Mouse (Mus musculus) G1E (cell line): ENCODE data around the gene Bcl6. TPM values are rescaled to one million over a fixed set of nuclear protein-coding genes. Genes with fewer than 3 reads are reported as not detected.

Experiments used
- ATAC-seq: 2 replicates; pipeline ENCODE4 v1.8.0; 2016; ENCODE audit warnings: mild to moderate bottlenecking; ENCODE audit not compliant: insufficient number of reproducible peaks, poor library complexity, low FRiP score, severe bottlenecking; ENCODE audit errors: extremely low read depth
- DNase-seq: peaks from one replicate; pipeline ENCODE4 v3.0.0; 2012; ENCODE audit warnings: low spot score
- H3K27me3 ChIP-seq: 2 replicates; pipeline ENCODE4 v1.6.1; 2012; ENCODE audit warnings: mild to moderate bottlenecking, low read length, inconsistent platforms; ENCODE audit not compliant: insufficient read depth
- H3K36me3 ChIP-seq: replicated peaks from 2 replicates; pipeline ENCODE3; 2012; ENCODE audit warnings: mild to moderate bottlenecking, inconsistent platforms
- H3K4me1 ChIP-seq: 2 replicates; pipeline ENCODE4 v1.6.1; 2012; ENCODE audit warnings: low read depth, low read length, inconsistent platforms, mixed read lengths; ENCODE audit not compliant: insufficient read depth
- H3K4me3 ChIP-seq: 2 replicates; pipeline ENCODE4 v1.5.1; 2012; ENCODE audit warnings: low read depth, mild to moderate bottlenecking, inconsistent platforms, low read length, moderate library complexity, mixed read lengths
- H3K9me3 ChIP-seq: replicated peaks from 2 replicates; pipeline ENCODE4 v1.6.1; 2012; ENCODE audit warnings: inconsistent platforms
- CTCF ChIP-seq: IDR thresholded peaks from 2 replicates; pipeline ENCODE4 v1.5.1; 2012; ENCODE audit warnings: low read depth, low read length, inconsistent platforms, mixed read lengths
- GATA1 ChIP-seq: IDR thresholded peaks from 2 replicates; pipeline ENCODE4 v1.6.1; 2012; ENCODE audit warnings: borderline replicate concordance, low read length, inconsistent platforms, mixed read lengths
- GATA2 ChIP-seq: IDR thresholded peaks from 2 replicates; pipeline ENCODE4 v1.6.1; 2012; ENCODE audit warnings: low read depth, low read length, inconsistent platforms, borderline replicate concordance
- POLR2AphosphoS5 ChIP-seq: IDR thresholded peaks from 2 replicates; pipeline ENCODE4 v1.6.1; 2012; ENCODE audit warnings: low read depth, low read length, inconsistent platforms; ENCODE audit not compliant: insufficient replicate concordance
- TAL1 ChIP-seq: conservative IDR thresholded peaks from 2 replicates; pipeline ENCODE4 v1.6.1; 2012; ENCODE audit warnings: low read depth, low read length, inconsistent platforms, mixed read lengths
- polyA plus RNA-seq: library from polyadenylated mRNA; stranded (reverse); fragments of >175 nt; gene quantifications from 2 replicates; pipeline ENCODE4 v1.2.3, GENCODE M21; 2012
- total RNA-seq, 2 experiments: library from RNA; stranded (forward) in 1 of 2; stranded (reverse) in 1 of 2; fragments of 200-1000 nt in 1 of 2; fragments of >200 nt in 1 of 2; fragmentation: Nextera tagmentation in 1 of 2; gene quantifications; 2 replicates each; pipeline ENCODE4 v1.2.3; 2014 to 2017

The Bcl6 gene
- total and polyA plus RNA-seq, 3 experiments, result 0.22 TPM; not detected in 2

DNA sequence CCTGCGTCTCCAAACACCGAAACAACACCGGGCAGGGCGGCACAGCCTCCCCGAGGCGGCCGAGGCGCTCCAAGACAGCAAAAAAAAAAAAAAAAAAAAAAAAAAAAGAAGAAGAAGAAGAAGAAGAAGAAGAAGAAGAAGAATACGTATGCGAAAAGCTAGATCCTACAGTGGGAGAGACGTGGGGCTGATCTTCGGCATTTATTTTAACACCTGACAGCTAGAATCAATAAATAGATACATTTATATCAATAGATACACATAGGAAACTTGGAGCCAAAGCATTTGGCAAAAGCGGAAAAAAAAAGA is 541 bp downstream of the Bcl6 start:
- Histone ChIP-seq H3K36me3 (no peaks in the 10 kb centered on the region), H3K9me3 (peaks cover 40% of the 10 kb centered on the region), H3K4me3 (no peak overlapping the region), H3K27me3 (no peaks in the 10 kb centered on the region), H3K4me1 (no peaks in the 10 kb centered on the region)
- TF ChIP-seq TAL1, result no peak
- TF ChIP-seq POLR2AphosphoS5, result no peak
- no peak for TF ChIP-seq CTCF
- TF ChIP-seq GATA1, result no peak
- TF ChIP-seq GATA2, result no peak
- ATAC-seq (no peak), DNase-seq (no peak)

DNA sequence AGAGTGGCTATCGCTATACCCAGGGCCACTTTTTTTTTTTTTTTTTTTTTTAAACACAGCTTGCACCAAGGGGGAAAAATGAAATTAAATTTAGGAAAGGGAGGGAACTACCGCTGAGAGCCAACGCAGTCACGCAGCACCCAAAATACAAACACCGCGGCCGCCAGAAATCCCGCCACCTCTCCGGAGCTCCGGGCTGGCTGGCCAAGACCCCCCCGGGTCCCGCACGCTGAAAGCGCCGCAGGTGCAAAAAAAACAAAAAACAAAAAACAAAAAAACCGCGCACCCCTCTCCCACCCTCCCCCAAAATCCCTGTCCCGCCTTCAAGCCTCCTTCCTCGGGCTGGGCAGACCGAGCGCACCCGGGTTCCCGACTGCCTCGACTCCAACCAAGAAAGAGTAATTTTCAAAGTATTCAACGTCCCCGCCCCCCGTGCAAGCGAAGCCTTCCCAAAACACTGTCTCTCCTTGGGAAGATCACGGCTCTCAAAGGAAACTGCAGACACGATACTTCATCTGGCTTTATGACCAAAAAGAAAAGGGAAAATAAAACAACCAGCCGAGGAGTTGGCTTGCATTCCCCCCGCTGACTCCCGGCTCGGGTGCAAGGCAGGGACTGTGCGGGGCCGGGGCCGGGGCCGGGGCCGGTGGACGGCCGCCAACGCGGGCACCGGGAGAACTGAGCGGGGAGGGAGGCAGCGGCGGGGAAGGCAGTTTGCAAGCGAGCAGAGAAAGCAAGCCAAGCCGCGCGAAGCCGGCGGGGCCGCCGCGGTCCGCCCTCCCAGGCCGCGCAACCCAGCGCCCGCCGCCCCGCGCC is 1.1 kb downstream of the Bcl6 start:
- Histone ChIP-seq H3K27me3 (no peaks in the 10 kb centered on the region), H3K4me1 (no peaks in the 10 kb centered on the region), H3K36me3 (no peaks in the 10 kb centered on the region), H3K4me3 (no peak overlapping the region), H3K9me3 (peaks cover 44% of the 10 kb centered on the region)
- TF ChIP-seq TAL1 (no peak), POLR2AphosphoS5 (no peak), GATA2 (no peak), GATA1 (no peak), CTCF (no peak)
- DNase-seq (no peak), ATAC-seq (no peak)

DNA sequence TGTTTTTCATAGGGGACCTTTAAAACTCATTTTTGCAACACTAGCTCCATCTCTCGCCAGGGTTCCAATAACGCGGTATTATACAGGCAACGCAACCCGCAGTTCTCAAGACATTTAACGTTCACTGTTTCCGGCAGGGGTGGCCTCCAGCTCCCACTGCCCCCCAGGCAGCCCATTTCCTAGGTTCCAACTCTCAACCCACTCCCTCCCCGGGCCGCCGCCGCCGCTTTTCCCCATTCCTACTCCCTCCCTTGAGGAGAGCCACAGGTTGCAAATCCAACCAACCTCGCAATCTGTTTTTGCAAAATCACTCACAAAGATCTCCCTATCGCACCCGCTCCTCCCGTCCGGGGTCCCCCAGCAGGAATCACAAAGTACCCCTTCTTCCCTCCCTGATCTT is 1.8 kb downstream of the Bcl6 start:
- Histone ChIP-seq H3K36me3 (no peaks in the 10 kb centered on the region), H3K4me1 (no peaks in the 10 kb centered on the region), H3K9me3 (peaks cover 48% of the 10 kb centered on the region), H3K4me3 (no peak overlapping the region), H3K27me3 (no peaks in the 10 kb centered on the region)
- ATAC-seq (no peak), DNase-seq (no peak)
- no peak for TF ChIP-seq GATA2
- no peak for TF ChIP-seq POLR2AphosphoS5
- TF ChIP-seq TAL1, result no peak
- TF ChIP-seq CTCF, result no peak
- TF ChIP-seq GATA1, result no peak

DNA sequence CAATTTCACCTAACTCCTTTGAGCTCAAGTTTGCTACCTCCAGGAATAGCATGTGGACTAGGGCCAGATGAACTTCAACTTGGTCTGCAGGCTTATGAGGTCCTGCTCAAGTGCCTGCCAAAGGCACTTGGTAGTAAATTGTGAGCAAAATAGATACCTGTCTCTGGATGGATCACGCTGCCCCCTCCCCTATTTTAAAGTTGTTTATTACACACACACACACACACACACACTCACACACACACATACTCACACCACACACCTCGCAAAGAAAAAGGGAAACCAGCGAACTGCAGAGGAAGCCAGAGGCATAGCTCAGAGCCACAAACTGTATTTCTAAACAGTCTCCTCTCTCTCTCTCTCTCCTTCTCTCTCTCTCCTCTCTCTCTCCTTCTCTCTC is 2.5 kb downstream of the Bcl6 start:
- no peak for ATAC-seq
- no peak for DNase-seq
- H3K36me3 ChIP-seq, result no peaks in the 10 kb centered on the region
- no peaks in the 10 kb centered on the region for H3K27me3 ChIP-seq
- no peak overlapping the region for H3K4me3 ChIP-seq
- no peaks in the 10 kb centered on the region for H3K4me1 ChIP-seq
- peaks cover 51% of the 10 kb centered on the region for H3K9me3 ChIP-seq
- TF ChIP-seq GATA1 (no peak), POLR2AphosphoS5 (no peak), CTCF (no peak), TAL1 (no peak), GATA2 (no peak)

DNA sequence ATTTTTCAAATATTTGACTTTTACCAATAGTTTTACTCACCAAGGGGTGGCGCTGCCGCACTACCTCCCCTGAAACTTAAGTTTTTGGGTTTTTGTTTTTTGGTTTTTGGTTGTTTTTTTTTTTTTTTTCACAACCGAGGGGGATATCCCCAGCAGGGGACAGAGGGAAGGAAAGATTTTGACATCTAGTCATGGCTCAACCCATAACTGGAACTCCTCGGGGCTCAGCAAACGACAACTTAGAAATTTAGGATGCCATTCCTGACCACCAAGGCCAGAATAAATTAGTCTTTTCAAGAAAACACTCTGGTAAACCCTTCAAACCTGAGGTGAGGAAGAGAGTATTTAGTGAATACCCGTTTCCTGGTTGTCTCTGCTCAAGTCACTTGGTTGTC is 3.2 kb downstream of the Bcl6 start:
- Histone ChIP-seq H3K4me3 (no peak overlapping the region), H3K36me3 (no peaks in the 10 kb centered on the region), H3K27me3 (no peaks in the 10 kb centered on the region), H3K4me1 (no peaks in the 10 kb centered on the region), H3K9me3 (peaks cover 56% of the 10 kb centered on the region)
- DNase-seq (no peak), ATAC-seq (no peak)
- no peak for TF ChIP-seq GATA2
- no peak for TF ChIP-seq GATA1
- TF ChIP-seq TAL1, result no peak
- TF ChIP-seq CTCF, result no peak
- no peak for TF ChIP-seq POLR2AphosphoS5

DNA sequence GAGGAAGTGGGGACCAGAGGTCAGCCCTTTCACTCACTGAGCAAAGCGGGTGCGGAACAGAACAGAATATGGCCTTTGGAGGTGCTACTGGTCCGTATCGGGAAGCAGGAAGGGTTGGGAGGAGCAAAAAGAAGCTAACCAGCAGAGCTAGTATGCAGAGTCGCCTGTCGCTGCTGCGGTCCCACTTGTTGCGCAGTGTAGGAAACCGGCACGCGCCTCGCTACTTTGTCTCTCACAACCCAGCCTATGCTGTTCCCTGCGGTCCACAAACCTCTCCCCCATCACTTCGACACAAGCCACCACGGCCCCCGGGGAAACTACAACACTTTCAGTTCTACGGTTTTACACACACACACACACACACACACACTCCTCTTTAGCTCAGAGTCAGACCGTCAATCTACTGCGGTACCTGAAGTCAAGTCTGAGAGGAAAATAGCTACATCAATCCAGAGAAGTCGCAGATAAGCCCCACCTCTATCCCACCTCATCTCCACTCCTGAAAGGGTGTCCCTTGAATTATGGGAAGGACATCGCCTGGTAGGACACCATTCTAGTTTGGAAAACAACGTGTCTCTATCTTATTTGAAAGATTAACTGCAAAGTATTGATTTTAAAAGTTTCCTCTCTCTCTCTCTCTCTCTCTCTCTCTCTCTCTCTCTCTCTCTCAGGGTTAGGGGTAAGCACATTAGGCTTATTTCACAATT is 3.7 kb downstream of the Bcl6 start:
- Histone ChIP-seq H3K4me3 (no peak overlapping the region; the same call in 1 of the 2 replicates), H3K4me1 (no peaks in the 10 kb centered on the region)
- ATAC-seq, result no peak

More for the DNA sequence above, 3.7 kb downstream of the Bcl6 start:
- TF ChIP-seq CTCF, result no peak
- no peak for TF ChIP-seq TAL1
- TF ChIP-seq POLR2AphosphoS5, result no peak
- no peak for TF ChIP-seq GATA2
- no peak for TF ChIP-seq GATA1
- DNase-seq, result no peak
- H3K27me3 ChIP-seq, result no peaks in the 10 kb centered on the region
- H3K9me3 ChIP-seq, result peaks cover 61% of the 10 kb centered on the region
- H3K36me3 ChIP-seq, result no peaks in the 10 kb centered on the region
